Mouse (Mus musculus) monocyte, adult 2 months (primary cell): ENCODE measurements around the gene Taf11.

Source experiments
- DNase-seq, 2 experiments: peaks; one replicate each; pipeline ENCODE4 v3.0.0; 2022; ENCODE audit warnings: low spot score in 2 of 2, low read depth in 1 of 2

Taf11 gene

GRCm38 (mm10) chr17:27856265-27856797, 53.3 kb downstream of the Taf11 start, which contains the start of gene Uhrf1bp1:
TSS of gene Uhrf1bp1 (plus strand) at chr17:27856441.
- DNase-seq, result peak in 1 of 2 experiments; percentile 47
